Mouse (Mus musculus) Patski (cell line): ENCODE results near the gene Zfp280b. TPM values are rescaled to one million over a fixed set of nuclear protein-coding genes. Genes with fewer than 3 reads are reported as not detected.

Experiments used
- ATAC-seq: fragments of 100-300 bp; one replicate; pipeline ENCODE4 v1.8.0; 2021
- CTCF ChIA-PET: fragments of 350-600 bp; sonication (Branson Sonifier 250); formaldehyde crosslinking; loops from one replicate; lab custom pipeline; 2022; ENCODE audit warnings: inconsistent platforms; lab: Charles Lee
- POLR2A ChIA-PET: fragments of 350-600 bp; sonication (Branson Sonifier 250); formaldehyde crosslinking; loops from one replicate; lab custom pipeline; 2022; ENCODE audit warnings: antibody characterized with exemption, inconsistent platforms; lab: Charles Lee
- DNase-seq: peaks from one replicate; pipeline ENCODE4 v3.0.0-alpha.2; 2011; ENCODE audit warnings: low read depth, low spot score
- H3K27me3 ChIP-seq: fragments of 371-371 bp; one replicate; pipeline ENCODE4 v1.5.1; 2021
- CTCF ChIP-seq: fragments of 100-300 bp; IDR thresholded peaks from one replicate; pipeline ENCODE4 v1.5.1; 2021
- in situ Hi-C: fragments of 300-500 bp; cut with MboI; formaldehyde crosslinking; loops from 3 replicates; pipeline ENCODE4 v1.11.1; 2018; ENCODE audit warnings: low pct_unique_long_range_greater_than_20kb, mixed read lengths
- polyA plus RNA-seq: library from polyadenylated mRNA; unstranded; gene quantifications from one replicate; pipeline ENCODE4 v1.2.3, GENCODE M21; 2021

Zfp280b gene
- polyA plus RNA-seq, 1 experiment from 2014 or later = 8.9 TPM

DNA sequence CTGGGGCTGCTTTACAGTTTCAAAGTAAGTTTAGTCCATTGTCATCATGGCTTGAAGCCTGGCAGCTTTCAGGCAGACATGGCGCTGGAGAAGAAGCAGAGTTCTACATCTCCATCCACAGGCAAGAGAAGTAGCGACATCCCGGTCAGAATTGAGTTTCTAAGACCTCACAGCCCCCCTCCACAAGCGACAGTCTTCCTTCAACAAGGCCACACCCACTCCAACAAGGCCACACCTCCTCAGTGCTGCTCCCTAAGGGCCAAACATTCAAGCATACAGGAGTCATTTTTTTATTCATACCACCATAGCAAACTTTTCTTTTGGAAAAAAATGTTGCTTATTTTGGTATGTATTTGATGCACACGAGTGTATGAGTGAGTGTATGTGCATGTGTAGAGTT lies 2.0 kb upstream of the Zfp280b start:
- H3K27me3 ChIP-seq = no peaks in the 10 kb centered on the region
- no peak for TF ChIP-seq CTCF
- no peak for ATAC-seq
- DNase-seq = no peak
- POLR2A ChIA-PET = no interaction called here
- CTCF ChIA-PET = no interaction called here
- in situ Hi-C loops = no loop called here

GRCm38 (mm10) chr10:76031511-76032401 lies 694 bp upstream of the Zfp280b start:
- ChIA-PET CTCF (interaction anchor here (0.8 kb wide), 1 partner anchor 10 kb away, joined by 3 read pairs; no protein-coding TSS in a partner anchor), POLR2A (no interaction called here)
- no peak for TF ChIP-seq CTCF
- DNase-seq (no peak), ATAC-seq (peak; percentile 28)
- no peaks in the 10 kb centered on the region for H3K27me3 ChIP-seq
- in situ Hi-C loops = no loop called here

DNA sequence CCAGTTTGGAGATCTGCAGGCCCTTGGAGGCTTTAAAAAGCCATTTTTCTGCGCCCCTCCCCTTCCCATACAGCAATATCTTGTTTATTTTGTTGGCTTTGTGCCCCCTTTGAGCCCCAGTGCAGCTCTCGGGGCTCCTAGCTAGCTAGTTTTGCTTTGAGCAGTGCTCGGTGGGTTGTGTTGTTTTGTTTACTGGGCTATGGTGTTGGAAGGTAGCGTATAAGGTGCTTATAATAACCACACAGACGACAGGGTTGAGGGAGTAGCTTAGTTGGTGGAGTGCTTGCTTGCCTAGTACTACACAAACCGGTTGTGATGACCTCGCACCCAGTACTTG lies 637 bp downstream of the Zfp280b start:
- POLR2A ChIA-PET = no interaction called here
- TF ChIP-seq CTCF = no peak
- ATAC-seq (no peak), DNase-seq (no peak)
- CTCF ChIA-PET = no interaction called here
- no peaks in the 10 kb centered on the region for H3K27me3 ChIP-seq
- in situ Hi-C loops = no loop called here

DNA sequence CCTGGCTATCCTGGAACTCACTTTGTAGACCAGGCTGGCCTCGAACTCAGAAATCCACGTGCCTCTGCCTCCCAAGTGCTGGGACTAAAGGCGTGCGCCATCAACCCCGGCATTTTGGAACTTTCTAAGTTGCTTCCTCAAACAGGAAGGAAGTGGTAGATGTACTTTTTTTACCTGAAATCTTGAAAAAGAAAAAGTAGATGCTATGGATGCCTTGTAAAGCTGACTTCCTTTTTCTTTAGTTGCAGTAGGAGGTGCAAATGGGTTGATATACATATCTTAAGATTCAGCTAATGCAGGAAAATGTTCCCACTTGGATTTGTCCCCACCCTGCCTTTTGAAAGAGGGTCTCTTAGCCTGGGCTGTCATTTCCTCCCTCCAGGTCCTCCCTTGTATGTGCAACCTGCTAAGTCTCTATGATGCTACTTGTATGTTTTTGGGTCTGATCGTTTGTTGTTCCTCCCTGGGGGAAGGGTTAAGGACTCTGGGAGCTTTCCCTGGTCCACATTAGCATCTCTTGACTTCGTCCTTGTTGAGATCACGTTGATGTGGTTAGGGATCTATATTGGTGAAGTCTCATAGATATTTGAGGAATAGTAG lies 1.7 kb downstream of the Zfp280b start:
- DNase-seq (no peak), ATAC-seq (no peak)
- in situ Hi-C loops = no loop called here
- no peak for TF ChIP-seq CTCF
- ChIA-PET CTCF (no interaction called here), POLR2A (interaction anchor here (0.7 kb wide), 1 partner anchor 209 kb away, joined by 4 read pairs; no protein-coding TSS in a partner anchor)
- H3K27me3 ChIP-seq = no peaks in the 10 kb centered on the region

- no peaks in the 10 kb centered on the region for H3K27me3 ChIP-seq
- CTCF ChIA-PET = interaction anchor here (1.4 kb wide), 2 partner anchors 29 to 83 kb away, joined by 3 read pairs; no protein-coding TSS in a partner anchor
- DNase-seq (no peak), ATAC-seq (no peak)
- POLR2A ChIA-PET = interaction anchor here (0.7 kb wide), 1 partner anchor 297 kb away, joined by 9 read pairs; no protein-coding TSS in a partner anchor
- in situ Hi-C loops = no loop called here
- TF ChIP-seq CTCF = no peak
Measured at GRCm38 (mm10) chr10:76035277-76035676, 2.8 kb downstream of the Zfp280b start.

- no peak for ATAC-seq
- ChIA-PET CTCF (interaction anchor here (1.0 kb wide), 1 partner anchor 11 kb away, joined by 4 read pairs; no protein-coding TSS in a partner anchor), POLR2A (no interaction called here)
- TF ChIP-seq CTCF = no peak
- in situ Hi-C loops = no loop called here
- DNase-seq = no peak
- no peaks in the 10 kb centered on the region for H3K27me3 ChIP-seq
Measured at GRCm38 (mm10) chr10:76036962-76037361, 4.5 kb downstream of the Zfp280b start.

GRCm38 (mm10) chr10:76045343-76045742 lies 12.9 kb downstream of the Zfp280b start:
- TF ChIP-seq CTCF = no peak
- ATAC-seq (no peak), DNase-seq (no peak)
- in situ Hi-C loops = no loop called here
- ChIA-PET CTCF (no interaction called here), POLR2A (no interaction called here)
- no peaks in the 10 kb centered on the region for H3K27me3 ChIP-seq

DNA sequence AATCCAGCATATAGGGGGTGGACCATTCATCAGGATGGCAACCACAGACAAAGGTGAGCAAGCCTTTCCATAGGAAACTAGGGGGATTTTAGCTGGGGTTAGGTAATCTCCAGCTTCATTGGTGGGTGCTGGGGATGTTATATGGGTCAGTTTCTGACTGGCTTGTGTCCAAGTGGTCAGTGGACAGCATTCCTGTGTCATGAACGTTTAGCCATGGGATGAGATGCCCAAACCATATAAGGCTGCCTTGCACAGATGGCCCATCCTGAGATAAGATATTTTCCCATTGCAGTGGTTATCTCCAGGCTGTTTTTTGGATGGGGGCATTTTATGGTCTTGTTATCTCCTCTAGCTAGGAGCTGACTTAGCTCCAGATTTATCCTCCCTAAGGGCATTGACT lies 14.3 kb downstream of the Zfp280b start:
- no peak for TF ChIP-seq CTCF
- in situ Hi-C loops = no loop called here
- H3K27me3 ChIP-seq = no peaks in the 10 kb centered on the region
- CTCF ChIA-PET = no interaction called here
- DNase-seq (no peak), ATAC-seq (no peak)
- POLR2A ChIA-PET = no interaction called here

GRCm38 (mm10) chr10:76047182-76047869 lies 14.9 kb downstream of the Zfp280b start:
- in situ Hi-C loops = no loop called here
- DNase-seq = no peak
- CTCF ChIA-PET = no interaction called here
- ATAC-seq = no peak
- POLR2A ChIA-PET = no interaction called here
- no peak for TF ChIP-seq CTCF
- no peaks in the 10 kb centered on the region for H3K27me3 ChIP-seq

GRCm38 (mm10) chr10:76048967-76049366 lies 16.5 kb downstream of the Zfp280b start:
- ATAC-seq (no peak), DNase-seq (no peak)
- TF ChIP-seq CTCF = no peak
- in situ Hi-C loops = no loop called here
- POLR2A ChIA-PET = no interaction called here
- no peaks in the 10 kb centered on the region for H3K27me3 ChIP-seq
- CTCF ChIA-PET = no interaction called here
